Mouse (Mus musculus) leukemia stem cell, adult 10-12 weeks (primary cell): ENCODE results near the gene Rps29. TPM values are rescaled to one million over a fixed set of nuclear protein-coding genes. Genes with fewer than 3 reads are reported as not detected.

Experiments
- polyA plus RNA-seq: library from polyadenylated mRNA; stranded (reverse); fragments of >175 nt; gene quantifications from 2 replicates; pipeline ENCODE4 v1.2.3, GENCODE M21; 2012; ENCODE audit warnings: low replicate concordance

Rps29 gene
- 92.0 and 1,522 TPM in 2 replicates for polyA plus RNA-seq

GRCm38 (mm10) chr12:69158765-69159577, at the start of gene Rps29:
Gene Rps29 (minus strand): TSS chr12:69159186.

GRCm38 (mm10) chr12:69204052-69204833, 45.3 kb upstream of the Rps29 start, which contains the start of gene Gm49384:
Gene Gm49384 (minus strand): TSS chr12:69204267.

GRCm38 (mm10) chr12:69198164-69198535, 39.2 kb upstream of the Rps29 start, which contains the start of gene Dnaaf2:
Gene Dnaaf2 (minus strand): TSS chr12:69198429.

GRCm38 (mm10) chr12:69196444-69197377, 37.7 kb upstream of the Rps29 start, which contains the start of gene Gm49383:
Gene Gm49383 (minus strand): TSS chr12:69197104.

GRCm38 (mm10) chr12:69183583-69184308, 24.8 kb upstream of the Rps29 start, which contains the start of the genes Rpl36al and Mgat2:
Gene Rpl36al (minus strand): TSS chr12:69184083.
Gene Mgat2 (plus strand): TSS chr12:69184157.

GRCm38 (mm10) chr12:69168461-69169106, 9.6 kb upstream of the Rps29 start, which contains the start of gene Lrr1:
Gene Lrr1 (plus strand): TSS chr12:69168814.

Other genes starting within 250 kb of the Rps29 start
- 22.6 and 48.7 TPM in 2 replicates for gene Lrr1, start 9.6 kb upstream of the Rps29 start, polyA plus RNA-seq
- 11.9 and 18.6 TPM in 2 replicates for gene Rpl36al, start 24.9 kb upstream of the Rps29 start, polyA plus RNA-seq
- gene Mgat2, start 25.0 kb upstream of the Rps29 start, polyA plus RNA-seq, result 28.6 and 38.7 TPM in 2 replicates
- gene Gm49383, start 37.9 kb upstream of the Rps29 start, polyA plus RNA-seq, result 40.9 and 59.1 TPM in 2 replicates
- gene Dnaaf2, start 39.2 kb upstream of the Rps29 start, polyA plus RNA-seq, result 1.8 and 3.2 TPM in 2 replicates
- not detected in 2 replicates for gene Gm49384, start 45.1 kb upstream of the Rps29 start, polyA plus RNA-seq
- gene Pole2, start 69.0 kb upstream of the Rps29 start, polyA plus RNA-seq, result 26.3 and 30.7 TPM in 2 replicates
- 0.97 and 3.3 TPM in 2 replicates for gene Klhdc1, start 82.0 kb upstream of the Rps29 start, polyA plus RNA-seq
- gene Klhdc2, start 137.5 kb upstream of the Rps29 start, polyA plus RNA-seq, result 30.8 and 40.4 TPM in 2 replicates
- gene Nemf, start 198.0 kb upstream of the Rps29 start, polyA plus RNA-seq, result 0.83 and 2.7 TPM in 2 replicates
- 154 and 263 TPM in 2 replicates for gene Arf6, start 213.0 kb upstream of the Rps29 start, polyA plus RNA-seq
- gene Gm9887, start 213.3 kb upstream of the Rps29 start, polyA plus RNA-seq, result 2.3 and 2.6 TPM in 2 replicates